In genomic region chr4:8218941-8219340, GRCm38 (mm10) we compare ENCODE assay signal across 19 mouse cellular contexts. TPM values are rescaled to one million over a fixed set of nuclear protein-coding genes. Genes with fewer than 3 reads are reported as not detected.
"Had no signal": no experiment of that assay in that cellular context is flagged by ENCODE, and none has a peak within 500 bp of the region (broad histone marks: within the 10 kb centered on the region; RNA-seq: fewer than 3 reads in every experiment).

No protein-coding gene starts in this region.

- H3K9me3 ChIP-seq: liver, embryonic 13.5 days; liver, embryonic 15.5 days; lung, embryonic 15.5 days; neural tube, embryonic 12.5 days; stomach, embryonic 15.5 days had no signal

- H3K4me1 ChIP-seq: liver, embryonic 13.5 days; liver, embryonic 15.5 days; neural tube, embryonic 12.5 days had no signal

- H3K27ac ChIP-seq: liver, embryonic 13.5 days; liver, embryonic 15.5 days; lung, embryonic 15.5 days; macrophage; neural tube, embryonic 12.5 days; stomach, embryonic 15.5 days had no signal

- H3K4me3 ChIP-seq: liver, embryonic 13.5 days; liver, embryonic 15.5 days; lung, embryonic 15.5 days; megakaryocyte, embryonic 14.5 days; neural tube, embryonic 12.5 days; stomach, embryonic 15.5 days had no signal

- DNase-seq: liver, embryonic 13.5 days; liver, postnatal 0 days; lung, adult 2 months; lung, postnatal 14 days; lung, postnatal 36 days; midbrain, embryonic 14.5 days; right cerebral cortex, postnatal 14 days; thymus, postnatal 14 days; thymus, postnatal 36 days had no signal

- H3K27me3 ChIP-seq: liver, embryonic 13.5 days; liver, embryonic 15.5 days; lung, embryonic 15.5 days; megakaryocyte, embryonic 14.5 days; neural tube, embryonic 12.5 days; stomach, embryonic 15.5 days had no signal

- H3K4me2 ChIP-seq: liver, embryonic 13.5 days; liver, embryonic 15.5 days; lung, embryonic 15.5 days; midbrain, embryonic 11.5 days; neural tube, embryonic 12.5 days; stomach, embryonic 15.5 days had no signal

- ATAC-seq: liver, postnatal 0 days; lung, postnatal 0 days; midbrain, embryonic 16.5 days had no signal

- H3K9ac ChIP-seq: liver, embryonic 13.5 days; liver, embryonic 15.5 days; liver, postnatal 0 days; lung, embryonic 15.5 days; neural tube, embryonic 12.5 days; stomach, embryonic 15.5 days had no signal

- H3K36me3 ChIP-seq: liver, embryonic 13.5 days; liver, embryonic 15.5 days; lung, embryonic 15.5 days; neural tube, embryonic 12.5 days; stomach, embryonic 15.5 days had no signal

RNA-seq across cellular contexts. Expression of gene Car8, which starts 19.9 kb away (rescaled TPM):
- total RNA-seq: megakaryocyte progenitor cell, adult 5-6 weeks had no signal
- polyA plus RNA-seq: macrophage had no signal
